Mouse (Mus musculus) bone marrow, adult 2 months (tissue): ENCODE results near the gene Gpm6b.

Experiments
- CTCF ChIP-seq: fragments of 200-500 bp; IDR thresholded peaks from 2 replicates; pipeline ENCODE4 v1.5.1; 2011; ENCODE audit warnings: low read length, control low read depth; ENCODE audit not compliant: control insufficient read depth, insufficient read depth
- POLR2A ChIP-seq: fragments of 200-500 bp; IDR thresholded peaks from 2 replicates; pipeline ENCODE4 v1.6.1; 2011; ENCODE audit warnings: low read depth, mild to moderate bottlenecking, control low read depth, low read length, borderline replicate concordance; ENCODE audit not compliant: control insufficient read depth

GRCm38 (mm10) chrX:166315251-166315650, 76.5 kb downstream of the Gpm6b start:
- no peak for TF ChIP-seq POLR2A
- no peak for TF ChIP-seq CTCF
